Mouse (Mus musculus): ENCODE measurements around the gene Dnmt3a. TPM values are rescaled to one million over a fixed set of nuclear protein-coding genes. Genes with fewer than 3 reads are reported as not detected.
A peak's percentile ranks its signal among the peaks of the same experiment; 100 is the strongest.

Dnmt3a gene
- polyA plus RNA-seq (2012; rRNA removed): 7.0 and 7.2 TPM in 2 replicates

- H3K27ac ChIP-seq (ENCODE audit: control insufficient read depth, insufficient read depth, low read depth, low read length): no peak within 1 kb of the TSS
- H3K27me3 ChIP-seq (ENCODE audit: control insufficient read depth, insufficient read depth, low read length): no peaks in the 10 kb centered on the region; the same call in 1 of the 2 replicates
These were observed at the start of gene Dnmt3a for GRCm38 (mm10) chr12:3805852-3806251. Gene Dnmt3a (plus strand): TSS chr12:3806007.

GRCm38 (mm10) chr12:3756216-3756615, 49.6 kb upstream of the Dnmt3a start:
- TF ChIP-seq CTCF (IDR thresholded peaks at IDR 0.05; ENCODE audit: control insufficient read depth, insufficient read depth, insufficient replicate concordance, low read depth, low read length) (no peak), POLR2A (IDR thresholded peaks at IDR 0.05; ENCODE audit: control insufficient read depth, low read depth, low read length) (no peak)
- Histone ChIP-seq H3K4me1 (ENCODE audit: control insufficient read depth, insufficient read depth, low read length) (no peaks in the 10 kb centered on the region), H3K4me3 (ENCODE audit: control insufficient read depth, low read depth, low read length) (no peak overlapping the region), H3K27ac (ENCODE audit: control insufficient read depth, insufficient read depth, low read depth, low read length) (no peak overlapping the region), H3K27me3 (ENCODE audit: control insufficient read depth, insufficient read depth, low read length) (no peaks in the 10 kb centered on the region), H3K36me3 (ENCODE audit: control insufficient read depth, insufficient read depth, low read length) (no peaks in the 10 kb centered on the region)

More at GRCm38 (mm10) chr12:3805852-3806251, at the start of gene Dnmt3a:
- Histone ChIP-seq H3K4me1 (ENCODE audit: control insufficient read depth, insufficient read depth, low read length) (peaks cover 16% of the 10 kb centered on the region), H3K4me3 (ENCODE audit: control insufficient read depth, low read depth, low read length) (peak within 1 kb of the TSS; percentile 84), H3K36me3 (ENCODE audit: control insufficient read depth, insufficient read depth, low read length) (no peaks in the 10 kb centered on the region)
- no peak for TF ChIP-seq POLR2A (IDR thresholded peaks at IDR 0.05; ENCODE audit: control insufficient read depth, low read depth, low read length)
- no peak for TF ChIP-seq CTCF (IDR thresholded peaks at IDR 0.05; ENCODE audit: control insufficient read depth, insufficient read depth, insufficient replicate concordance, low read depth, low read length)

GRCm38 (mm10) chr12:3758127-3758526, 47.7 kb upstream of the Dnmt3a start:
- TF ChIP-seq POLR2A (IDR thresholded peaks at IDR 0.05; ENCODE audit: control insufficient read depth, low read depth, low read length) (no peak), CTCF (IDR thresholded peaks at IDR 0.05; ENCODE audit: control insufficient read depth, insufficient read depth, insufficient replicate concordance, low read depth, low read length) (no peak)
- H3K27ac ChIP-seq (ENCODE audit: control insufficient read depth, insufficient read depth, low read depth, low read length): no peak overlapping the region

GRCm38 (mm10) chr12:3759419-3759818, 46.4 kb upstream of the Dnmt3a start:
- no peak overlapping the region for H3K27ac ChIP-seq (ENCODE audit: control insufficient read depth, insufficient read depth, low read depth, low read length)
- H3K27me3 ChIP-seq (ENCODE audit: control insufficient read depth, insufficient read depth, low read length): no peaks in the 10 kb centered on the region
- no peaks in the 10 kb centered on the region for H3K36me3 ChIP-seq (ENCODE audit: control insufficient read depth, insufficient read depth, low read length)
- H3K4me3 ChIP-seq (ENCODE audit: control insufficient read depth, low read depth, low read length): no peak overlapping the region
- TF ChIP-seq POLR2A (IDR thresholded peaks at IDR 0.05; ENCODE audit: control insufficient read depth, low read depth, low read length) (no peak), CTCF (IDR thresholded peaks at IDR 0.05; ENCODE audit: control insufficient read depth, insufficient read depth, insufficient replicate concordance, low read depth, low read length) (peak; percentile 17; the same call in 1 of the 2 replicates)
- no peaks in the 10 kb centered on the region for H3K4me1 ChIP-seq (ENCODE audit: control insufficient read depth, insufficient read depth, low read length)

More at GRCm38 (mm10) chr12:3758127-3758526, 47.7 kb upstream of the Dnmt3a start:
- H3K4me3 ChIP-seq (ENCODE audit: control insufficient read depth, low read depth, low read length): no peak overlapping the region
- H3K27me3 ChIP-seq (ENCODE audit: control insufficient read depth, insufficient read depth, low read length): no peaks in the 10 kb centered on the region
- H3K4me1 ChIP-seq (ENCODE audit: control insufficient read depth, insufficient read depth, low read length): no peaks in the 10 kb centered on the region
- H3K36me3 ChIP-seq (ENCODE audit: control insufficient read depth, insufficient read depth, low read length): no peaks in the 10 kb centered on the region

GRCm38 (mm10) chr12:3760876-3761590, 44.8 kb upstream of the Dnmt3a start:
- no peaks in the 10 kb centered on the region for H3K4me1 ChIP-seq (ENCODE audit: control insufficient read depth, insufficient read depth, low read length)
- no peaks in the 10 kb centered on the region for H3K36me3 ChIP-seq (ENCODE audit: control insufficient read depth, insufficient read depth, low read length)
- H3K4me3 ChIP-seq (ENCODE audit: control insufficient read depth, low read depth, low read length): no peak overlapping the region
- TF ChIP-seq CTCF (IDR thresholded peaks at IDR 0.05; ENCODE audit: control insufficient read depth, insufficient read depth, insufficient replicate concordance, low read depth, low read length) (no peak), POLR2A (IDR thresholded peaks at IDR 0.05; ENCODE audit: control insufficient read depth, low read depth, low read length) (no peak)
- no peaks in the 10 kb centered on the region for H3K27me3 ChIP-seq (ENCODE audit: control insufficient read depth, insufficient read depth, low read length)
- no peak overlapping the region for H3K27ac ChIP-seq (ENCODE audit: control insufficient read depth, insufficient read depth, low read depth, low read length)

- Histone ChIP-seq H3K36me3 (ENCODE audit: control insufficient read depth, insufficient read depth, low read length) (no peaks in the 10 kb centered on the region), H3K4me3 (ENCODE audit: control insufficient read depth, low read depth, low read length) (no peak overlapping the region), H3K4me1 (ENCODE audit: control insufficient read depth, insufficient read depth, low read length) (no peaks in the 10 kb centered on the region), H3K27me3 (ENCODE audit: control insufficient read depth, insufficient read depth, low read length) (no peaks in the 10 kb centered on the region), H3K27ac (ENCODE audit: control insufficient read depth, insufficient read depth, low read depth, low read length) (no peak overlapping the region)
- TF ChIP-seq POLR2A (IDR thresholded peaks at IDR 0.05; ENCODE audit: control insufficient read depth, low read depth, low read length) (no peak), CTCF (IDR thresholded peaks at IDR 0.05; ENCODE audit: control insufficient read depth, insufficient read depth, insufficient replicate concordance, low read depth, low read length) (no peak)
These were observed 44.1 kb upstream of the Dnmt3a start for GRCm38 (mm10) chr12:3761591-3762295.

GRCm38 (mm10) chr12:3764191-3764804, 41.5 kb upstream of the Dnmt3a start:
- no peak overlapping the region for H3K4me3 ChIP-seq (ENCODE audit: control insufficient read depth, low read depth, low read length)
- no peaks in the 10 kb centered on the region for H3K27me3 ChIP-seq (ENCODE audit: control insufficient read depth, insufficient read depth, low read length)
- TF ChIP-seq CTCF (IDR thresholded peaks at IDR 0.05; ENCODE audit: control insufficient read depth, insufficient read depth, insufficient replicate concordance, low read depth, low read length): no peak
- TF ChIP-seq POLR2A (IDR thresholded peaks at IDR 0.05; ENCODE audit: control insufficient read depth, low read depth, low read length): no peak
- H3K4me1 ChIP-seq (ENCODE audit: control insufficient read depth, insufficient read depth, low read length): no peaks in the 10 kb centered on the region
- no peaks in the 10 kb centered on the region for H3K36me3 ChIP-seq (ENCODE audit: control insufficient read depth, insufficient read depth, low read length)
- no peak overlapping the region for H3K27ac ChIP-seq (ENCODE audit: control insufficient read depth, insufficient read depth, low read depth, low read length)

All from testis, adult 2 months (tissue).